Mouse (Mus musculus): ENCODE data around the gene Pde8a.
"Not testable (repeated sequence)": the region's sequence is repeated elsewhere in the genome, so short reads cannot be mapped to it uniquely, and the experiment has no call there.

Gene Pde8a

GRCm38 (mm10) chr7:81213347-81214152, at the start of gene Pde8a:
Gene Pde8a (plus strand): TSS chr7:81213596.
- peak in 1 of 2 experiments; percentile 63 for DNase-seq

DNA sequence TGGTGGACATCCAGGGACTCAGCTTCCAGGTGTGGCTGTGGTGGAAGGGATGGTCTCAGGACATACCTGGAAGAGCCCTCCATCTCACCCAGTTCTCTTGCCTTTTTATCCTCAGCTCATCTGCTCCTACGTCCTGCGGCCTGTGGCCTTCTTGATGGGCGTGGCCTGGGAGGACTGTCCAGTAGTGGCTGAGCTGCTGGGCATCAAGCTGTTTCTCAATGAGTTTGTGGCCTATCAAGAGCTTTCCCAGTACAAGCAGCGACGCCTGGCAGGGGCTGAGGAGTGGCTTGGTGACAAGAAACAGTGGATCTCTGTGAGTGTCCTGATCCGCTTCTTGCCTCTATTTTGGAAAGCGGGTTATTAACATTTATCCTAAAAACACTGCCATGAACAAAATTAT, 49.0 kb upstream of the Pde8a start:
- no peak for DNase-seq

DNA sequence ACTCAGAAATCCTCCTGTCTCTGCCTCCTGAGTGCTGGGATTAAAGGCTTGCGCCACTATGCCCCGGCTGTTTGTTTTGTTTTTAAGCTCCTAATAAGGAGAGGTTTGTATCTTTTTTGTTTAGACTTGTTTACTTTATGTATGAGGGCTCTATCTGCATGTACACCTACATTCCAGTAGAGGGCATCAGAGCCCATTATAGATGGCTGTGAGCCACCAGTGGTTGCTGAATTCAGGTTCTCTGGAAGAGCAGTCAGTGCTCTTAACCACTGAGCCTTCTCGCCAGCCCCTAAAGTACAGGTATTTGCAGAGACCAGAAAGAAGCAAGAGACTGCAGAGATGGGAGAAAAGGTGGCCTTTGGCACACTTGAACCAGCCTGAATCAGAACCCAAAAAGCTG, 46.3 kb upstream of the Pde8a start:
- peak; percentile 44 to 55 for DNase-seq

GRCm38 (mm10) chr7:81169351-81169750, 44.0 kb upstream of the Pde8a start:
- DNase-seq: no peak

GRCm38 (mm10) chr7:81173931-81174330, 39.5 kb upstream of the Pde8a start:
- no peak for DNase-seq

- DNase-seq: no peak
These were observed 38.7 kb upstream of the Pde8a start for GRCm38 (mm10) chr7:81174654-81175053.

GRCm38 (mm10) chr7:81176187-81176769, 37.1 kb upstream of the Pde8a start:
- DNase-seq: no peak

GRCm38 (mm10) chr7:81179494-81179893, 33.9 kb upstream of the Pde8a start:
- no peak for DNase-seq

- DNase-seq: no peak
These were observed 30.8 kb upstream of the Pde8a start for GRCm38 (mm10) chr7:81182492-81183175.

DNA sequence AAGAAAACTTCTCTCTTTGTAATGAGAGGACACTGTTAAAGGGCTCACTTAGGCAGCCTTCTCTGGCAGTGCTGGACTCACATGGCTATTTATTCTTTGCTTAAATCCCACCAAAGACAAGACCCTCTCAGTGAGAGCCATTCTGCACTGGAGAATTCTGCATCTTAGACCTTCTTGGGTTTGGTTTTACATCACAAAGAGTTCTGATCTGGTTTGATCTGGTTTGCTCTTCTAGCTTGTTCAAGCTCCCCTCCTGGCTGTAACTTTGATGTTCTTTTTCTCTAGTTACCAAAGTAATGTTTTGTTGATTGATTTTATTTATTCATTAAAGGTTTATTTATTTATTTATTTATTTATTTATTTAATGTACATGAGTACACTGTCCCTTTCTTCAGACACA, 30.2 kb upstream of the Pde8a start:
- no peak for DNase-seq

- DNase-seq: no peak
These were observed 29.3 kb upstream of the Pde8a start for GRCm38 (mm10) chr7:81184136-81184535.

GRCm38 (mm10) chr7:81184651-81185050, 28.7 kb upstream of the Pde8a start:
- DNase-seq: no peak

DNA sequence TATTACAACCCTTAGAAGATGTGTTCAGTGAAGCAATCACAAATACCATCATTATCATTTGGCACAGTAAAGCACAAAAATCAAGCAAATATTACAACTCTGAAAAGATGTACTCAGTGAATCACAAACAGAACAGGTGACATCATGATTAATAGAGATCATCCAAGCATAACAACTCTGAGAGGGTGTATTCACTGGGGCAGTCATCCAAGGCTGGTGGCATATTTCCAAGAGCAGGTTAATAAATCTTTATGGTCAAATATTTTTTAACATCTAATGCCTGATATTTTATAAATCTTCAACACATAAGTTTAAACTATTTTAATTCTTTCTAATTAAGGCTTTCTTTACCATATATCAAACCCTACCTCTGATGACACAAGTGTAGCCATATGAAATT, 27.4 kb upstream of the Pde8a start:
- DNase-seq: peak; percentile 65 to 80

GRCm38 (mm10) chr7:81189180-81189579, 24.2 kb upstream of the Pde8a start:
- no peak for DNase-seq

DNA sequence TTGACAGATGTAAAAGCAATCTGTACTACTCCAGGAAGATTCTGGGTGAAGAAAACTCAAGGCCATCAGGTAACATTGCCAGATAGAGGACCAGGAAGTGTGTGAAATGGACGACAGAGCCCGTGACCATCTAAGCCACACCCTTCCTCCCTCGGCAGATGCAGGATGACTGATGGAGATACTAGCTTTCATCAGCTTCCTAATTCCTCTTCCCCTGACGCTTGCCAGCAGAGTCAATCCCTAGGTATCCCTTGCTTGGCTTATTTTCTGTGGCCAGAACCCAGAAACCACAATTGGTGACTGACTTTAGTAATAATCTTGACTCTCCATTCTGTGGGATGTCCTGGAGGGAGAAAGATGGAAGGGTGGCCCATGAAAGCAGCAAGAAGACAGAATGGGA, 17.9 kb upstream of the Pde8a start:
- DNase-seq: no peak

- no peak for DNase-seq
These were observed 16.6 kb upstream of the Pde8a start for GRCm38 (mm10) chr7:81196796-81197195.

GRCm38 (mm10) chr7:81198538-81198937, 14.9 kb upstream of the Pde8a start:
- peak in 1 of 2 experiments; percentile 44 for DNase-seq

DNA sequence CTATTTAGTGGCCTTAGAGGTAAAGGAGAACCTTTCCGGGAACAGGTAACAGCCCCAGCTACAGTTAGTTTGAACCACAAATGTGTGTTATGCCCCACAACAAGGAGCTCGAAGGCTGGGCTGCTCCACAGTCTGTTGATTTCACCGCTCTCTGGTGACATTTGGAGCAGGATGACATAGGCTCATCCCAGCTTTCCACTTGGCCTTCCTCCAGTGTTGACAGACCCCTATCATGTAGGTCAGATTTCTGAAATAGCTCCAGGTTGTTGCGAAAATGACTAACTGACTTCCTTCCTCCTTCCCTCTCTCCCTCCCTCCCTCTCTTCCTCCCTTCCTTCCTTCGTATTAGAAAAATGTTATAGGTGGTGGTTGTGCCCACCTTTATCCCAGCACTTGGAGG, 14.3 kb upstream of the Pde8a start:
- DNase-seq: peak in 1 of 2 experiments; percentile 21

DNA sequence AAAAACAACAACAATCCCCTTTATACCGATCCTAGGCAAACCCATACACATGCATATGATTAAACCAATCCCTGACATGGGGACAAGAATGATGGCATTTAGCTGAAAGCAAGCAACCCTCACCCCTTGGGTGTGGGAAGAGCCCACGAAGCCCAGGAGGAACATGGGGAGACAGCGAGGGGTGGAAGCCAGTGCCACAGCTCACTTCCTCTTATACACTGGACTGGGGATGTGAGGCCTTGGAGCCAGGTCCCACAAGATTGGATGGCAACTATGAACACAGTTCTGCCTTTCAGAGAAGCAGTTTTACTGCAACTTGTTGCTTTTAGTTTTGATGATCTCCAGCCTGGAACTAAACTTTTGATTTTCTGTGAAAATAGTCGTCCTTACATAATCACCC, 13.6 kb upstream of the Pde8a start:
- no peak for DNase-seq

DNA sequence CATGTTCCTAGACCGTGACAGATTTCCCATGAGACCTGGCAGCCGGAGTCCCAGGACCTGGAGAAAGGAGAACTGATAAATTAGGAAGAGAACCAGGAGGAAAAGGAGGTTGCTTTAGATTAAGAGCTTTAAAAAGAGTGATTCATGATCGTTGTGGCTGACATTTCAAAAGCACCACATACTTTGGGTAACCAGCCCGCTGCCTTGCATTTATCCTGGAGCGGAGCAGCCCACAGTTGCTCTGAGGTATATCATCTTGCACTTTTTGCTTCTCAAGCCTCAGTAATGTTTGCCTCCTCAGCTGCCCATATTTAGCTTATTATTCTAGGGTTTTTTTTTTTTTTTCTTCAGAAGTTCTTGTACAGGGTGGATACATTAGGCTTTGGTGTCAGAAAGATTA, 11.0 kb upstream of the Pde8a start:
- DNase-seq: no peak

DNA sequence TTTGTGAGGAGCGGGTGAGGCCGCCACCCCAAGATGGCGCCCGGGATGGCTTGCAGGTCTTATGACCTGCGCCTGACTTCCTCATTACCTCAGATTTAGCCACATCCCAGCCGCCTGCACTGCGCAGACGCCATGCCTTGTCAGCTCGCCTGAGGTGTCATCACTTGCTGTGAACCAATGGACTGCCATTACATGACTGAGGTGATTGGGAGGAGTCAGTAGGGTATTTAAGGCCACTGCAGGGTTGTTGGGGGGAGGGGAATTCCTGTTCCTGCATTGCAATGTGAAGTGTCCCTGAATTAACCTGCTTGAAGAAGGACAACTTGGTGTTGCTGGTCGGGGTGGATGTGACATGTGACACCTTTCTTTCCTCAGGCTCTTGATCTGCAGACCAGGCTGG, 9.8 kb upstream of the Pde8a start:
- not testable (repeated sequence) for DNase-seq

- peak; percentile 86 to 94 for DNase-seq
These were observed 4.5 kb upstream of the Pde8a start for GRCm38 (mm10) chr7:81208944-81209343.

DNA sequence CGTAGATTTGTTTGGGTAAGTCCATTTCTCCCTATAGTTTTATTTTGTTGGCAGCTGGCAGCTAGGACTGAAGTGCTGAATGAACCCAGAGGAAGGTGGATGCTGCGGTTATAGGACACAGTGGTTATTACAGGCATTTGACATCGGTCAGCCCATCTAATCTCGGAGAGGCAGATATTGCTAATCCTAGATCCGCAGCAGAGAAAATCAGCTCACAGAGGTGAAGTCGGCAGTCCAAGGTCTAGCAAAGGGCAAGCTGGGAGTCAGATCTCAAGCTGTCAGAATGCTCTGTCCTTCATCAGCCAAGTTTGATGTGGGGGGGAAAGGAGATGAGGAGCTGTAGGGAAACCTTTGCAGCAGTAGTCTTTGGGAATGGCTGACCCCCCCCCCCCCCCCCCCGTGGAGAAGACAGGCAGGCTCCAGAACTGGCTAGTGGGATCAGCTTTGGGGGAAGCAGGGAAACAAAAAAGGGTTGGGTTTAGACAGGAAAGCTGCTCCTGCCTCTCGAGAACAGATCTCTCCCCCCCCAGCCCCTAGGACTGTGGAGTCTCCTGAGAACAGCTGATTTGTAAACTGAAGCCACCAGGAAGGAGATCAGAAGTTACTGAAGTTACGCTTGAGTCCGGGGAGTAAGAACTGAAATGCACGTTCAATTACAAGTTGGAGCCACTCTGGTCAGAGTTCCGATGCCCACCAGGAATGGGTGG, 3.3 kb upstream of the Pde8a start:
- no peak for DNase-seq

Measured in kidney, postnatal 36 days (tissue).